Mouse (Mus musculus) limb, embryonic 10.5 days (tissue): ENCODE measurements around the gene Dkk3. TPM values are rescaled to one million over a fixed set of nuclear protein-coding genes. Genes with fewer than 3 reads are reported as not detected.

Experiments
- DNase-seq: peaks from one replicate; pipeline ENCODE4 v3.0.0-alpha.2; 2017; ENCODE audit warnings: low spot score
- H3K27ac ChIP-seq: fragments of 300-500 bp; sonication (generic); 2 replicates; pipeline ENCODE4 v1.5.1; 2016; ENCODE audit warnings: mild to moderate bottlenecking
- H3K27me3 ChIP-seq: fragments of 300-500 bp; sonication (generic); 2 replicates; pipeline ENCODE4 v1.6.1; 2016; ENCODE audit warnings: low read depth, mild to moderate bottlenecking; ENCODE audit not compliant: poor library complexity, severe bottlenecking
- H3K36me3 ChIP-seq: fragments of 300-500 bp; sonication (generic); 2 replicates; pipeline ENCODE4 v1.6.1; 2016; ENCODE audit warnings: mild to moderate bottlenecking, moderate library complexity
- H3K4me1 ChIP-seq: fragments of 300-500 bp; sonication (generic); 2 replicates; pipeline ENCODE4 v1.6.1; 2016
- H3K4me3 ChIP-seq: fragments of 300-500 bp; sonication (generic); 2 replicates; pipeline ENCODE4 v1.5.1; 2016; ENCODE audit warnings: mild to moderate bottlenecking, moderate library complexity
- H3K9me3 ChIP-seq: fragments of 300-500 bp; sonication (generic); replicated peaks from 2 replicates; pipeline ENCODE4 v1.6.1; 2016; ENCODE audit warnings: mild to moderate bottlenecking
- WGBS: fragments of 180-500 bp; shearing (Covaris S2); methylation state at CpG from one replicate; pipeline ENCODE4 v1.1.7; 2016; 5-methylcytosine and 5-hydroxymethylcytosine counted together
- polyA plus RNA-seq: library from polyadenylated mRNA; unstranded; fragments of >200 nt; fragmentation: Nextera tagmentation; extraction: Ambion mirVana; gene quantifications from 2 replicates; pipeline ENCODE4 v1.2.1, GENCODE M21; 2016

The Dkk3 gene
- 4.9 and 6.3 TPM in 2 replicates for polyA plus RNA-seq

DNA sequence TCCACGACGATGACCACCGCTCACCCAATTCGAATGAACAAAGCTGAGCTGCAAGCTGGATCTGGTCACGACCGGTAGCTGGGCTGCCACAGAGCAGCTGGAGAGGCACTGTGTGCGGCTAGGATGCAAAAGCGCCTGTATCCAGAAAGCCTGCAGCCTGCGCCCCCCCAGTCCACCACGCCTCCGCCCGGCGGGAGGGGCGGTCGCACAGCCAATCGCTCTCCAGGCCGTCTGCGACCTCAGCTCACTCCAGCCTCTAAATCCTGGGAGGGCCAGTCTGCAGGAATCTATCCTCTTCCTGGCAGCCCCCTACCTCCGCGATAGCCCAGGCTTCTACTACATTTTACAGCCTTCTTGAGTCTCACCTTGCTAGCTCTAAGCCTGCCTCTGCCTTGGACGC lies at the start of gene Dkk3:
Dkk3 (minus strand) TSS at position 116 of the 400 bp plus-strand sequence.
- peak within 1 kb of the TSS; percentile 59 for H3K4me3 ChIP-seq
- 2% methylated on average over 21 of the region's 21 CpGs for WGBS
- DNase-seq, result peak; percentile 76
- no peaks in the 10 kb centered on the region for H3K9me3 ChIP-seq
- H3K27ac ChIP-seq, result peak within 1 kb of the TSS; percentile 79
- peaks cover 28% of the 10 kb centered on the region for H3K27me3 ChIP-seq
- peaks cover 25% of the 10 kb centered on the region for H3K4me1 ChIP-seq
- H3K36me3 ChIP-seq, result no peaks in the 10 kb centered on the region

DNA sequence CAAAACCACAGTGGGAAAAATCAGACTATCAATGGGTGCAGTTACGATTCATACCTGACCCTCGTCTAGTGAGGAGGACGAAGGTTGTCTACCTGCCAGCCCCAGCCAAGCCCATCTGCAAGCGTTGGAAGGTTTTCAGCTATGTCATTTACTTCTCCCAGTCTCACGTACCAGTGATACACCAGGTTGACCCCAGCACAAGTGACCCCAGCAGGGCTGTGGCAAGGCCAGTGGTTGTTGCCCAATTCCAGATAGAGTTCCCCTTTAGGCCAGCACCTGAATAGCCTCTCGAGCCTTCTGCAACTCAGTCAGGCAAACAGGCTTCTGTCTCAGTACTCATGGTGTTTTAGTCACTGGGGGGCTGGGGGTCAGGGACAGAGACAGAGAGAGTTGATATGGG lies 48.9 kb upstream of the Dkk3 start:
- Histone ChIP-seq H3K9me3 (no peaks in the 10 kb centered on the region), H3K27me3 (no peaks in the 10 kb centered on the region), H3K4me1 (peaks cover 17% of the 10 kb centered on the region), H3K36me3 (no peaks in the 10 kb centered on the region), H3K27ac (no peak overlapping the region), H3K4me3 (no peak overlapping the region)
- 90% methylated on average over 6 of the region's 6 CpGs for WGBS
- DNase-seq, result no peak

DNA sequence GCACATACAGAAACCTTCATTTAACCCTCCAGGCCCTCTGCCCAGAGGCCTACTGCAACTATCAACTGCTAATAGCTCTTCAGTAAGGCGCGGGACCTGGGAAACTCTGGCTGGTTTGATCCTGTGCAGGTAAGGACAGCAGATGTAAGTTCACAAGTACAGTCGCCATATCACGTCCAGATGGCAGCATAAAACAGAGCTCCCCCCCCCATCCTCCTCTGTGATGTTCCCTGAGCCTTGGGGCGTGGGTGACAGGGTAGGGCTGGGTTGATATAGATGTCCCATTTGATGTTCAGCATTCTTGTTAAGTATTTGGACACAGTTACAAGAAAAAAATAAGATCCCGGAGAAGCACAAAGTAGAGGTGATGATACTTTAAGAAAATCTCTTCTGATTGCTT lies 46.7 kb upstream of the Dkk3 start:
- Histone ChIP-seq H3K27ac (no peak overlapping the region), H3K36me3 (no peaks in the 10 kb centered on the region), H3K4me3 (no peak overlapping the region), H3K27me3 (no peaks in the 10 kb centered on the region), H3K9me3 (no peaks in the 10 kb centered on the region), H3K4me1 (peaks cover 19% of the 10 kb centered on the region)
- 88% methylated on average over 6 of the region's 6 CpGs for WGBS
- no peak for DNase-seq

DNA sequence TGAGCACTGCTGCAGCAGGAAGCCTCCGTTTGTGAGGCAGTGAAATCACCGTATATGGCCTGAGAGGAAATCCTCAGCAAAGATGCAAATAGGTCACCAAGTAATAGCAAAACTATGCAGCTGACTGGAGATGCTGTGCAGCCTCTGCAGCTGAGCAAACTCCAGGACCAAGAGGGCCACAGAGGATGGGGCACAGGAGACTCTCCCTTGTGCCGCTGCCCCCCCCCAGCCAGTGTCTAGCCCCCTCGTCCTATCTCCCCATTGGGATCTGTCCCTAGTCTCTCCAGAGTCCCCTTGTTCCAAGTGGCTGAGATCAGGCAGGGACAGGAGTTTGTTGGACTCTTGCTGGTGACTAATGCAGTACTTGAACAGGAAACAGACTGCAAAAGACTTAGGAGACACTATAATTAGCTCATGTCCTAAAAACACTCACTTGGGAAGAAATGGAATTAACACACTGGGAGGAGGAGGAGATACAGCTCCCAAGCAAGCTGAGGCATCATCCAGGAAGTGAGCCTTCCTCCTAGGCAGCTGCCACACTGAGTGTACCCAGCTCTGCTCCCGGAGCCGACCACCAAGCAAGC lies 45.6 kb upstream of the Dkk3 start:
- 69% methylated on average over 6 of the region's 6 CpGs for WGBS
- no peak for DNase-seq
- H3K36me3 ChIP-seq, result no peaks in the 10 kb centered on the region
- no peaks in the 10 kb centered on the region for H3K9me3 ChIP-seq
- peaks cover 19% of the 10 kb centered on the region for H3K4me1 ChIP-seq
- H3K4me3 ChIP-seq, result no peak overlapping the region
- no peaks in the 10 kb centered on the region for H3K27me3 ChIP-seq
- H3K27ac ChIP-seq, result no peak overlapping the region

DNA sequence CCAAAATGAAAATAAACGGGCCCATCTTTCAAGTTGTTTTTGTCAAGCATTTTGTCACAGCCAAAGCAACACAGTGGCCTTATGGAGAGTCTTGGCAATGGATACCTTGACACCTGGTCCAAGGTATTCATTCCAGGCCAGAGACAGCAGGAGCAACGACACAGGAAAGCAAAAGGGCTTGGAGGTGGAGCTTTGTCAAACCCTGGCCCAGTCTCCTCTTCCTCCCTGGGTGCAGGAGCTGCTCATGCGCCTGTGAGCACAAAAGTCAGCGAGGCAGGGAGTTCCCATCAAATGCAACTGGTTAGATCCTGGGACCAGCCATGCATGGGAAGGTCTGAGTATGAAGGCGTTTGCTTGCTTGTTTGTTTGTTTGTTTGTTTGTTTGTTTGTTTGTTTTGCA lies 45.1 kb upstream of the Dkk3 start:
- Histone ChIP-seq H3K4me3 (no peak overlapping the region), H3K36me3 (no peaks in the 10 kb centered on the region), H3K27me3 (no peaks in the 10 kb centered on the region), H3K27ac (no peak overlapping the region), H3K9me3 (no peaks in the 10 kb centered on the region), H3K4me1 (peaks cover 17% of the 10 kb centered on the region)
- no peak for DNase-seq
- 79% methylated on average over 5 of the region's 5 CpGs for WGBS

DNA sequence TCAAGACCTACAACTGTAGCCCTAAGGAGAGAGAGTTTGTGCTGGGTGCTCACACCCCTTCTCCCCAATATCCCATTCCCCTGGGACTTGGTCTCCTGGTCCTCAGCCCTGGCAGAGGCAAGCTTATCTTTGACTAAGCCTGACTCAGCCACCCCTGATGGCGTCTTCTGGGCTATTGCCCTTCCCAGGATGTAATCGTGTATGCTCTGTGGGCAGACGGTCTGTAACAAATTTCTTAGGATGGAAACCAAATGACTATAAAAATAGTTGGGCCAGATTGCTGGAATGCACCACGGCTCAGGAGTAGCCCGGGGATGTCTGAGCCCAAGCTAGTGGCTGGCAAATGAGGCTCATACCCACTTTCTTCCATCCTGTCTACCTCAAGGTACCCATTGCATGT lies 44.0 kb upstream of the Dkk3 start:
- H3K36me3 ChIP-seq, result no peaks in the 10 kb centered on the region
- WGBS, result 90% methylated on average over 5 of the region's 5 CpGs
- H3K9me3 ChIP-seq, result no peaks in the 10 kb centered on the region

DNA sequence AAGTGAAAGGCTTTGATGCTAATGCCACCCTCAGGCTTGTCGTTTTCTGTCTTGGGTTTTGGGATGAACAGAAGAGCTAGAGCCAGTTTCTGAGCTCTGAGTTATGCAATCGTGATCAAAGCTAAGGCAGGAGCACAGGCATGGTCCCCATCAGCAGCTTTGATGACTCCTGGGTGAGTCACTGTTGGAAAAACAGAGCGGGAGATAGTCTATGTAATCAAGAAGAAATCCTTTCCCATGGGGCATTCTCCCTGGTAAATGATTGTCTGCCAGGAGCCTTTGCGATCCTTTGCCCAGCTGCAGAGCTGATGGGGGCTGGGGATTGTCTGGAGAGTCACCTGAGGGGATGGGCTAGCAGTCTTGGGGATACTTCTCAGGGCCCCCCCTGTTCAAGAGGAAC lies 43.3 kb upstream of the Dkk3 start:
- no peaks in the 10 kb centered on the region for H3K36me3 ChIP-seq
- DNase-seq, result no peak

More for the DNA sequence above, 44.0 kb upstream of the Dkk3 start:
- Histone ChIP-seq H3K4me3 (no peak overlapping the region), H3K27ac (no peak overlapping the region), H3K4me1 (peaks cover 10% of the 10 kb centered on the region), H3K27me3 (no peaks in the 10 kb centered on the region)
- DNase-seq, result no peak

DNA sequence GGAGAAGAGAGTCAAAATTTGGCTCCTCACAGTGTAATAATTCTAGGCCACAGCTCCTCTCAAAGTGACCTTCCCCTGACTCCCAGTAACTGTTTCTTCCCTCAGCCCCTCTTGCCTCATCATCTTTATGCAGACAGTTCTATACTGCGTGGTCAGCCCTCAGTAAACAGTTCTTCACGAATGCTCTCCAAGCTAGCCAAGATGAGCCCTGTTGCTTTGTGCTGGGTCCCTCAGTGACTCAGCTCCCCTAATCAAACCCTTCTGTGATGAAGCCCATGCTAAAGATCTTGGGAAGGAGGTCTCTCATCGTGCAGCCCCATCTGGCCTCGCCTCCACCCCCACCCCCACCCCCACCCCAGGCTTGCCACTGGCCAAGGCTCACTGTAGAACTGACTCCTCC lies 41.9 kb upstream of the Dkk3 start:
- peaks cover 10% of the 10 kb centered on the region for H3K4me1 ChIP-seq
- WGBS, result 47% methylated on average over 4 of the region's 4 CpGs
- H3K4me3 ChIP-seq, result no peak overlapping the region
- no peaks in the 10 kb centered on the region for H3K36me3 ChIP-seq
- DNase-seq, result no peak
- H3K27ac ChIP-seq, result no peak overlapping the region
- H3K9me3 ChIP-seq, result no peaks in the 10 kb centered on the region
- no peaks in the 10 kb centered on the region for H3K27me3 ChIP-seq

More for the DNA sequence above, 43.3 kb upstream of the Dkk3 start:
- Histone ChIP-seq H3K4me1 (peaks cover 10% of the 10 kb centered on the region), H3K27me3 (no peaks in the 10 kb centered on the region), H3K27ac (no peak overlapping the region), H3K4me3 (no peak overlapping the region), H3K9me3 (no peaks in the 10 kb centered on the region)
- 62% methylated on average over 4 of the region's 4 CpGs for WGBS

DNA sequence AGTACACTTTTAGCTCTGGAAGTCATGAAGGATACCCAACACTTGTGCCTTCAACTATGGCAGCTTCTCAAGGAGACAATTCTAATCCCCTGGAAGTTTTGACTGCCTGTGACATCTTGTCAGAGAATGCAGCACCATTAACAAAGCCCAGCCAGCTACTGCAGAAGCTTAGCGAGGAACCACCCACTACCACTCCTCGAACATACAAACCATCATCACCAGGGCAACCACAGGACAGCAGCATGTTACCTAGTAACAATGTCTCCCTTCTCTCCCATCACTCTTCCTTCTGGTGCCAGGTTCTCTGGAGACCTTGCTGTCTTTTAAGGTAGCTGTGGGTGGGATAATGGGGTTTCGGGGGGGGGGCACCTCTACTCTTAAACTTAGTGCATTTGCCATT lies 40.5 kb upstream of the Dkk3 start:
- 83% methylated on average over 3 of the region's 3 CpGs for WGBS
- Histone ChIP-seq H3K4me1 (peaks cover 5% of the 10 kb centered on the region; the same call in 1 of the 2 replicates), H3K36me3 (no peaks in the 10 kb centered on the region), H3K9me3 (no peaks in the 10 kb centered on the region), H3K4me3 (no peak overlapping the region), H3K27ac (no peak overlapping the region), H3K27me3 (no peaks in the 10 kb centered on the region)
- DNase-seq, result no peak

DNA sequence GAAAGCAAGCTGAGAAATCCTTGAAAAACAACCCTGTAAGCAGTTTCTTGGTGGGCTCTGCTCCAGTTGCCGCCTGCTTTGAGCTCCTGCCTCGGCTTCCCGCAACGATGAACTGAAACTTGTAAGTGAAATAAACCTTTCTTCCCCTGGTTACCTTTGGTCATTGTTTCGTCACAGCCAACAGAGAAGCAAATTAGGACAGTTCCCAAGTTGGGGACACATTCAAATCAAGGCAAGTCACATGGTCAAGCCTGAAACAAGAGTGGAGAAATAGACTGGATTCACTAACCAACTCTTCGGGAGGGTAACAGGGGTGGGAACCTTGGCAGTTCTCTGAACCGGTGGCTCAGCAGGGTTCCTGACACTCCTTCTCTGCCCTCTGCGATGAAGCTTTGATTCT lies 38.6 kb upstream of the Dkk3 start:
- H3K27me3 ChIP-seq, result no peaks in the 10 kb centered on the region
- no peak for DNase-seq
- no peaks in the 10 kb centered on the region for H3K9me3 ChIP-seq
- no peak overlapping the region for H3K27ac ChIP-seq
- H3K36me3 ChIP-seq, result no peaks in the 10 kb centered on the region
- H3K4me1 ChIP-seq, result peaks cover 4% of the 10 kb centered on the region; the same call in 1 of the 2 replicates
- no peak overlapping the region for H3K4me3 ChIP-seq
- 71% methylated on average over 8 of the region's 8 CpGs for WGBS

DNA sequence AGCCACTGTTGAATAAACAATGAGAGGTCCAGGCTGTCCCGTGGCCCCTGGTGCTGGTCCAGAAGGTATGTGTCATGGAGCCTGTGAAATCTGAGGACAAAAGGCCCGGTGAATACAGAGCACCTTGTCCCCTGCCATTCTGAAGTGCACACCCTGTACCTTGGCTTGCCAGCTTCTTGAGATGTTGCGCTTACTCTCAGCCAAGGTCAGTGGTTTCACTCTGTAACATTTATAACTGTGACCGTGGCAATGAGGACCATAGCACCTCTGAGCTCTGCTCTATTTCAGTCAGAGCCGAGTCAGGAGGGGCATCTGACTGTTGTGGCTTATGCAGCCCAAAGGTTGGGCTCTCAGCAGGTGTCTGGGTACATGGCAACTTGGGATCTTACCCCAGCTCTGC lies 35.4 kb upstream of the Dkk3 start:
- no peaks in the 10 kb centered on the region for H3K4me1 ChIP-seq
- H3K27me3 ChIP-seq, result no peaks in the 10 kb centered on the region
- no peaks in the 10 kb centered on the region for H3K36me3 ChIP-seq
- H3K27ac ChIP-seq, result no peak overlapping the region
- H3K9me3 ChIP-seq, result no peaks in the 10 kb centered on the region
- no peak overlapping the region for H3K4me3 ChIP-seq
- DNase-seq, result no peak
- WGBS, result 86% methylated on average over 5 of the region's 5 CpGs

DNA sequence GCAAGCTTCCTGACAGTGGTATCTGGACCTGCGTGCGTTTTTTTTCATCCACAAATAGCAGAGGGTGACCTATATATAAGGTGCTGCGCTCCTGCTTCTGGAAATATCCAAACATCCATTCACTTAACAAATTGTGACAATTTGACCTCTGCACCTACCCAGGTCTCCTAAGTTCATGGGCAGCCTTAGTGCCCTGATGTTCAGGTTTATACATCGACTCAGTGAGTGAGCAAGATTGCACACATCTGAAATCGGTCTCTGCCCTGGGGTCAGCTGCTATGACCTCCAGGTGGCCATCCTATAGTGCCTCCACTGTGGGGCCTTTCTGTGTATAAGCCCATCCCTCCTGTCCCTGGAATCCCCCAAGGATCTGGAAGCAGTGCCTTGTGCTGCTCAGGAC lies 33.9 kb upstream of the Dkk3 start:
- 84% methylated on average over 5 of the region's 5 CpGs for WGBS
- H3K27ac ChIP-seq, result no peak overlapping the region
- no peaks in the 10 kb centered on the region for H3K27me3 ChIP-seq
- H3K4me1 ChIP-seq, result peaks cover 8% of the 10 kb centered on the region
- no peaks in the 10 kb centered on the region for H3K9me3 ChIP-seq
- H3K36me3 ChIP-seq, result no peaks in the 10 kb centered on the region
- DNase-seq, result no peak
- H3K4me3 ChIP-seq, result no peak overlapping the region

DNA sequence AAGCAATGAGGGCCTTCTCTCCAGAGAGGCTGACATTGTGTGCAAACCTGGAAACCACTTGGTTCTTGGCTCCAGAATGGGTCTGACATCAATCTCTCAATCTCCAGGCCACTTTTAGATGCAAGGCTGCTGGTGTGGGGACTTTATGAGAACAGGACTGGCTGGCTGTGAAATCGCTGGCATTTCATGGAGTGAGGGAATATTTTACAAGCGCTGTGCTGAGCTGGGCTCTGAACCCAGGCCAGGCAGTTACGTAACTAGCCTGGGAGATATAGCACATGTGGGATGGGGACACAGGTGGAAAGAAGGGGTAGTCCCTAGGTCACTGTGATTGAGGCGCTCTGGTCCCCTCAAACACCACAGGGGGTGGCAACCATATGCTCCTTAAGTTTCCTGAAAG lies 33.4 kb upstream of the Dkk3 start:
- no peaks in the 10 kb centered on the region for H3K36me3 ChIP-seq
- 85% methylated on average over 4 of the region's 4 CpGs for WGBS
- DNase-seq, result no peak
- H3K9me3 ChIP-seq, result no peaks in the 10 kb centered on the region
- H3K27me3 ChIP-seq, result no peaks in the 10 kb centered on the region
- peaks cover 13% of the 10 kb centered on the region for H3K4me1 ChIP-seq
- no peak overlapping the region for H3K27ac ChIP-seq
- no peak overlapping the region for H3K4me3 ChIP-seq
